Mouse (Mus musculus): Measurements from ENCODE around the gene Lfng. TPM values are rescaled to one million over a fixed set of nuclear protein-coding genes. Genes with fewer than 3 reads are reported as not detected.

Gene Lfng
- polyA plus RNA-seq, 1 experiment, result 1.4 TPM

DNA sequence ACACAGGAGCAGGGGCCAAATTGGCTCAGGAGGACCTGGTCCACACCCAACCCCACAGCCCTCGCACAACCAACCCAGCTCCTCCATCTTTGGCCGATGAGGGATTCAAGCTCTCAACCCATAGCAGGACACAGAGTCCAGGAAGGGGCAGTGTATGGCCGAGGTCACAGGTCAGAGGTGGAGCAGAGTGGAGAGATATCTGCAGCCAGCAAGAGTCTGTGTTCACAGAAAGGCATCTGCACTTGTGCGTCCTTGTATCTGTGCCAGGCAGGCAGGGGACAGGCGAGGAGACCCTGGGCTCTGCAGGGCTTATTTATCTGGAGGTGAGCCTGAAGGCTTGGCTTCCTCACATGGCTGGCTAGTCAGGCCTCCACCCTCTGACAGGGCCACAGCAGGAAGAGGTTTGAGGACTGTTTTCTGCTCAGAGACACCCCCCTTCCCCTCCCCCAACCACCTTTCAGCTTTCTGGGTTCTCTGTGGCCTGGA lies 31.7 kb upstream of the Lfng start:
- no peak overlapping the region for H3K4me3 ChIP-seq (ENCODE audit: control insufficient read depth, low read depth, low read length)
- H3K27ac ChIP-seq (ENCODE audit: control insufficient read depth, insufficient read depth, low read depth, low read length), result no peak overlapping the region
- H3K36me3 ChIP-seq (ENCODE audit: control insufficient read depth, insufficient read depth, low read length), result no peaks in the 10 kb centered on the region
- TF ChIP-seq POLR2A (IDR thresholded peaks at IDR 0.05; ENCODE audit: control insufficient read depth, low read depth, low read length), result no peak
- TF ChIP-seq CTCF (IDR thresholded peaks at IDR 0.05; ENCODE audit: control insufficient read depth, insufficient read depth, insufficient replicate concordance, low read depth, low read length), result no peak
- H3K4me1 ChIP-seq (ENCODE audit: control insufficient read depth, insufficient read depth, low read length), result peaks cover 8% of the 10 kb centered on the region
- no peaks in the 10 kb centered on the region for H3K27me3 ChIP-seq (ENCODE audit: control insufficient read depth, insufficient read depth, low read length)

DNA sequence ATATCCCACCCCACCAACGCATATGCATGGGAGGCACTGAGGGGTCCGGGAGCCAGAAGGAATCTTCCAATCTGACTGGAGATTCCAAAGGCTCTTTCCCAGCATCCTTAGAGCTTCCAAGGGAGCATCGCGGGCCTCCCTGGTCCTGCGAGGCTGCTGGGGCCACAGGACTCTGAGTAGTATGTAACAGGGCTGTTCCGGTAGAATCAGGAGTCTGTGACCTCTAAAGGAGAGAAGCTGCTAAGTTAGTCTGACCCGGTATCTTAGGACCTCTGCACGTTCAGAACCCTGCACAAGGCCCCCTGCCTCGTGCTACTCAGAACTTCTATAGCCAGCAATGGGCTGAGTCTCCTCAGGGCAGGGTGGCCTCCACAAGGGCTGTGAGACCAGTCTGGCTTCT lies 27.9 kb upstream of the Lfng start:
- Histone ChIP-seq H3K27ac (ENCODE audit: control insufficient read depth, insufficient read depth, low read depth, low read length) (no peak overlapping the region), H3K4me3 (ENCODE audit: control insufficient read depth, low read depth, low read length) (no peak overlapping the region), H3K36me3 (ENCODE audit: control insufficient read depth, insufficient read depth, low read length) (no peaks in the 10 kb centered on the region), H3K4me1 (ENCODE audit: control insufficient read depth, insufficient read depth, low read length) (peaks cover 5% of the 10 kb centered on the region), H3K27me3 (ENCODE audit: control insufficient read depth, insufficient read depth, low read length) (no peaks in the 10 kb centered on the region)
- no peak for TF ChIP-seq POLR2A (IDR thresholded peaks at IDR 0.05; ENCODE audit: control insufficient read depth, low read depth, low read length)

DNA sequence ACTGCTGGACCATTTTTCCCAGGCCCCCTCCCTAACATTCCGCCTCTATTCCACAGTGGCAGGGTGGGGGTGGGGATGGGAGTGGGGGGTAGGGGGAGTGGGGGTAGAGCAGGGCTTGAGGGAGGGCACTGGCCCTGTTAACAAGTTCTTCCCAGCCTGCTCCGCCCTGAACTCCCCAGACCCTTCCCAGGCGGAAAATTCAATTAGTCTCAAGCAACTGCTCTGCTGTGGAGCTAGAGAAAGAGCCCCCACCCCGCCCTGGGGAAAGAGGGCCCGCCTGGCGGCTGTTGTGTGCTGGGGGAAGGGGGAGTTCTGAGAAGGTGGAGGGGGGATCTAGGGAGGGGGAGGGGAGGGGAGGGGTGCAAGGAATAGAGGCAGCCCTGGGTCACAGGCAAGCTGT lies 27.3 kb upstream of the Lfng start:
- Histone ChIP-seq H3K4me3 (ENCODE audit: control insufficient read depth, low read depth, low read length) (no peak overlapping the region), H3K27me3 (ENCODE audit: control insufficient read depth, insufficient read depth, low read length) (no peaks in the 10 kb centered on the region), H3K27ac (ENCODE audit: control insufficient read depth, insufficient read depth, low read depth, low read length) (no peak overlapping the region), H3K36me3 (ENCODE audit: control insufficient read depth, insufficient read depth, low read length) (no peaks in the 10 kb centered on the region), H3K4me1 (ENCODE audit: control insufficient read depth, insufficient read depth, low read length) (peaks cover 5% of the 10 kb centered on the region)
- TF ChIP-seq CTCF (IDR thresholded peaks at IDR 0.05; ENCODE audit: control insufficient read depth, insufficient read depth, insufficient replicate concordance, low read depth, low read length), result no peak
- no peak for TF ChIP-seq POLR2A (IDR thresholded peaks at IDR 0.05; ENCODE audit: control insufficient read depth, low read depth, low read length)

DNA sequence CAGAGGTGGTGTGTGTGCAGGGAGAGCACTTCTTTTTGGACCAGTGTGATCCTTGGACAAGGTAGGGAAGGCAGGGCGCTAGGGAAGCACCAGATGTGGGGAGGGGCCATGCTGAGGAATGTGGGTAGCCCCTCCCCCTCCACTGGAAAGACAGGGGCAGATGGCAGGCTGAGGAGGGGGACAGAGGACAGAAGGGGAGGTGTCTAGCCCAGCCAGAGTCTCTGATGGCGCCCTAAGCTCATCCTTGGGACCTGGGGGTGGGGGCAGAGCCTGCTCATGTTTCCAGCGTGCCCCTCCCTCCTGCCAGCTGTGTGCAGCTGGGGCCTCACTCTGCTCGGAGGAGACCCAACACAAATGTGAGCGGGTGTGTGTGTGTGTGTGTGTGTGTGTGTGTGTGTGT lies 25.6 kb upstream of the Lfng start:
- no peak overlapping the region for H3K27ac ChIP-seq (ENCODE audit: control insufficient read depth, insufficient read depth, low read depth, low read length)
- no peaks in the 10 kb centered on the region for H3K27me3 ChIP-seq (ENCODE audit: control insufficient read depth, insufficient read depth, low read length)
- H3K36me3 ChIP-seq (ENCODE audit: control insufficient read depth, insufficient read depth, low read length), result no peaks in the 10 kb centered on the region
- peaks cover 5% of the 10 kb centered on the region for H3K4me1 ChIP-seq (ENCODE audit: control insufficient read depth, insufficient read depth, low read length)
- H3K4me3 ChIP-seq (ENCODE audit: control insufficient read depth, low read depth, low read length), result no peak overlapping the region
- no peak for TF ChIP-seq POLR2A (IDR thresholded peaks at IDR 0.05; ENCODE audit: control insufficient read depth, low read depth, low read length)
- no peak for TF ChIP-seq CTCF (IDR thresholded peaks at IDR 0.05; ENCODE audit: control insufficient read depth, insufficient read depth, insufficient replicate concordance, low read depth, low read length)

DNA sequence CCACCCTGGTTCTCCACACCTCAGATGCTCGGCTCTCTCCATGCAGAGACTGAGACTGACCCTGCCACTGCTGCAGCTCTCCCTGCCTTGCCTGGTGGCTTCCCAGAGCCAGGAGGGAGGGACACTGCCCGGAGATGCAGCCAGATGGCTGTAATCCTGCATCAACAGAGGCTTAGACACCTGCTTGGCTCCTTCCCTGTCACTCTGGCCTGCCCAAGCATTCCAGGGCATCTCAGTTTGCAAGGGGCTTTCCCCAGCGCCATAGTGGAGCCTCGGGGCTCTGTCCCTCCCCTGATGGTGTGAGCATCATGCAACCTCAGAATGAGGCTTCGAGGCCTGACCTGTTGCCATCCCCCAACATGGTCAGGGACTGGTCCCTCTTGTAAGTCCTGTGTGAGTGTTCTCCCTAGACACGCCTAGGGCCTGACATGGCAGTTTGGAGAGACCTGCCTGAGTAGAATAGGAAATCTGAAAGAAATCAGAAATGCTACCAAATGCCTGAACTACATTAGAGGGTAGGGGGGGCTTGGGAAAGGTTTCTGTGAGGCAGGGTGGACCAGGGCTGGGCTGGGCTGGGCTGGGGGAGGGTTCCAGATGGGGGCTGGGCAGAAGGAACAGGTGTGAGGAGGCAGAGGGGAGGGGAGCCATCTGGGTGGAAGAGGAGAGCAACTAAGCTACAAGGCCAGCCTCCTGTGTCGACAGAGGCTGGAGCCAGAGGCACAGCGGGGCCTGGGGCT lies 24.0 kb upstream of the Lfng start:
- Histone ChIP-seq H3K4me3 (ENCODE audit: control insufficient read depth, low read depth, low read length) (no peak overlapping the region), H3K4me1 (ENCODE audit: control insufficient read depth, insufficient read depth, low read length) (peaks cover 5% of the 10 kb centered on the region)

DNA sequence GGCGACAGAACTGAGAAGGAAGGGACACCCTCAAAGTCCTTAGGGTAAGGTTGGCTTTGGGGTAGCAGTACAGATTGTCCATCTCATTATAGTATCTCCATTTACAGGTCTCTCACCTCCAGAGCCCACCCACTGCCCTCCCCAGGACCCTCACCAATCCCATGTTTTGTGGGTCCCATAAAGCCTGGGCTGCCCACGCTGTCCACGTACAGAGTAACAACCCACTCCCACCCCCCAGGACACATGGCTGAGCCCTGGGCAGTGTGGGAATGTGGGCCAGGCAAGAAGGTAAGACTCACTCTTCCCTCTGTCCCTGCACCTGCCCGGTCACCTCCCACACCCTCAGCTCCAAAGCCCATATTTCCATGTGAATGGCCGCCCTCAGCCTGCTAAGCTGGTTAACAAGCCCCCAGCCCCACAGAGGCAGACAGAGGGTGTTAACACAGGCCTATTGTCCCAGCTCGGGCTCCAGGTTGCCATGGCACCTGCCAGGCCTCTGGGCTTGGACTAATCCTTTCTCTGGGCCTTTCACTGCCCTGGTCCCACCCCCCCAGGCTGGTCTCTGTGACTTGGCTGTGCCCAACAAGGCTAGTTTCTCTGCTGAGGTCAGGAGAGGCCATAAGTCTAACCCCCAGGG lies 23.3 kb upstream of the Lfng start:
- Histone ChIP-seq H3K27ac (ENCODE audit: control insufficient read depth, insufficient read depth, low read depth, low read length) (no peak overlapping the region), H3K4me3 (ENCODE audit: control insufficient read depth, low read depth, low read length) (no peak overlapping the region), H3K27me3 (ENCODE audit: control insufficient read depth, insufficient read depth, low read length) (no peaks in the 10 kb centered on the region), H3K4me1 (ENCODE audit: control insufficient read depth, insufficient read depth, low read length) (peaks cover 5% of the 10 kb centered on the region), H3K36me3 (ENCODE audit: control insufficient read depth, insufficient read depth, low read length) (no peaks in the 10 kb centered on the region)
- no peak for TF ChIP-seq POLR2A (IDR thresholded peaks at IDR 0.05; ENCODE audit: control insufficient read depth, low read depth, low read length)
- TF ChIP-seq CTCF (IDR thresholded peaks at IDR 0.05; ENCODE audit: control insufficient read depth, insufficient read depth, insufficient replicate concordance, low read depth, low read length), result no peak

More for the DNA sequence above, 24.0 kb upstream of the Lfng start:
- H3K27ac ChIP-seq (ENCODE audit: control insufficient read depth, insufficient read depth, low read depth, low read length), result no peak overlapping the region
- H3K27me3 ChIP-seq (ENCODE audit: control insufficient read depth, insufficient read depth, low read length), result no peaks in the 10 kb centered on the region
- no peaks in the 10 kb centered on the region for H3K36me3 ChIP-seq (ENCODE audit: control insufficient read depth, insufficient read depth, low read length)
- TF ChIP-seq POLR2A (IDR thresholded peaks at IDR 0.05; ENCODE audit: control insufficient read depth, low read depth, low read length) (no peak), CTCF (IDR thresholded peaks at IDR 0.05; ENCODE audit: control insufficient read depth, insufficient read depth, insufficient replicate concordance, low read depth, low read length) (no peak)

DNA sequence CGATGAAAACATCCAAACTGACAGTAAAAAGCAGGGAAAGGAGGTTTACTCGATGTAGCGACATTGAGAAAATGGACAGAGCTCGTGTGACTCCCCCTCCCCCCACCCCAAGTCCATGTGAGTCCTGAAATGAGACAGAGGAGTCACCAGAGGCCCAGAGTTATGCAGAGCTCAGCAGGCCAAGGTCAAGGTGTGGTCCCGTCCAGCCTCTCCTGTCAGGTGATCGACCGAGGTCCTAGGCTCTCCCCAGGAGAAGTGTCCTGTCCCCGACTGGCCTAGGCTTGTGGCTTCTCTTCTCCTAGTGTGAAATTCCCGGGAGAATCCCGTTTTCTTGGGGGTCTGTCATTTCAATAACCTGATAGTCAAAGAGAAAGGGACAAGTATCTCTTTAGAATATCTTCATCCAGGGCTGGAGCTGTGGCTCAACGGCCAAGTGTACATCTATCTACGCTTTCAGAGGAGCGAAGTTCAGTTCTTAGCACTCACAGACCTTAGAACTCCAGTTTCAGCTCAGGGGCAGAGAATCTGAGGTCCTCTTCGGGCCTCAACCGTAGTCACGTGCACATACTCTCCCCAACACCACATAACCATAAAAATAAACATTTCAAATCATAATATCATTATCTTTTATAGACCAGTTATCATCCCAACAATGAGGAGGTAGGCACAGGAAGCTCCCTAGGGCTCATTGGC lies 17.9 kb upstream of the Lfng start:
- H3K4me3 ChIP-seq (ENCODE audit: control insufficient read depth, low read depth, low read length), result no peak overlapping the region
- no peaks in the 10 kb centered on the region for H3K27me3 ChIP-seq (ENCODE audit: control insufficient read depth, insufficient read depth, low read length)
- H3K27ac ChIP-seq (ENCODE audit: control insufficient read depth, insufficient read depth, low read depth, low read length), result no peak overlapping the region
- no peaks in the 10 kb centered on the region for H3K36me3 ChIP-seq (ENCODE audit: control insufficient read depth, insufficient read depth, low read length)
- TF ChIP-seq POLR2A (IDR thresholded peaks at IDR 0.05; ENCODE audit: control insufficient read depth, low read depth, low read length) (no peak), CTCF (IDR thresholded peaks at IDR 0.05; ENCODE audit: control insufficient read depth, insufficient read depth, insufficient replicate concordance, low read depth, low read length) (no peak)
- H3K4me1 ChIP-seq (ENCODE audit: control insufficient read depth, insufficient read depth, low read length), result no peaks in the 10 kb centered on the region
